Mouse (Mus musculus) embryonic facial prominence, embryonic 11.5 days (tissue): ENCODE measurements at regions not wholly inside any gene's neighbourhood (a gene's known extent, or its start where the extent isn't known, plus 50 kb on each side); places are given as distances from the start of the nearest gene placed in this dataset.

ENCODE experiments used
- ATAC-seq: fragments of 200-750 bp; cut with Nextera tagmentation; replicated peaks from 2 replicates; pipeline ENCODE4 v1.8.0; 2017; ENCODE audit warnings: low read depth; ENCODE audit not compliant: insufficient number of reproducible peaks, low FRiP score, low TSS enrichment
- DNase-seq: peaks from one replicate; pipeline ENCODE4 v3.0.0-alpha.2; 2015; ENCODE audit warnings: low spot score
- H3K27ac ChIP-seq: fragments of 300-500 bp; sonication (generic); replicated peaks from 2 replicates; pipeline ENCODE4 v1.5.1; 2014; ENCODE audit warnings: mild to moderate bottlenecking, low read depth, low read length, control low read depth
- H3K27me3 ChIP-seq: fragments of 300-500 bp; sonication (generic); 2 replicates; pipeline ENCODE4 v1.6.1; 2014; ENCODE audit warnings: mild to moderate bottlenecking, low read length, moderate library complexity, mixed read lengths; ENCODE audit not compliant: control insufficient read depth, insufficient read depth
- H3K36me3 ChIP-seq: fragments of 300-500 bp; sonication (generic); replicated peaks from 2 replicates; pipeline ENCODE4 v1.6.1; 2014; ENCODE audit warnings: low read depth, mild to moderate bottlenecking, low read length, moderate library complexity, mixed read lengths; ENCODE audit not compliant: control insufficient read depth, insufficient read depth
- H3K4me1 ChIP-seq: fragments of 300-500 bp; sonication (generic); 2 replicates; pipeline ENCODE4 v1.6.1; 2014; ENCODE audit warnings: low read length, mixed read lengths; ENCODE audit not compliant: control insufficient read depth, insufficient read depth
- H3K4me2 ChIP-seq: fragments of 300-500 bp; sonication (generic); 2 replicates; pipeline ENCODE4 v1.6.1; 2014; ENCODE audit warnings: low read depth, mild to moderate bottlenecking, control low read depth, low read length, moderate library complexity
- H3K4me3 ChIP-seq: fragments of 300-500 bp; sonication (generic); 2 replicates; pipeline ENCODE4 v1.5.1; 2014; ENCODE audit warnings: low read depth, low read length, control low read depth
- H3K9ac ChIP-seq: fragments of 300-500 bp; sonication (generic); replicated peaks from 2 replicates; pipeline ENCODE4 v1.6.1; 2014; ENCODE audit warnings: mild to moderate bottlenecking, control low read depth, low read length
- H3K9me3 ChIP-seq: fragments of 300-500 bp; sonication (generic); replicated peaks from 2 replicates; pipeline ENCODE4 v1.6.1; 2016; ENCODE audit warnings: mild to moderate bottlenecking, low read length, inconsistent platforms, mixed read lengths; ENCODE audit not compliant: control insufficient read depth
- WGBS: fragments of 180-500 bp; shearing (Covaris S2); extraction: QIAGEN DNeasy Blood & Tissue Kit; methylation state at CpG from one replicate; pipeline ENCODE4 v1.1.7; 2014; 5-methylcytosine and 5-hydroxymethylcytosine counted together

DNA sequence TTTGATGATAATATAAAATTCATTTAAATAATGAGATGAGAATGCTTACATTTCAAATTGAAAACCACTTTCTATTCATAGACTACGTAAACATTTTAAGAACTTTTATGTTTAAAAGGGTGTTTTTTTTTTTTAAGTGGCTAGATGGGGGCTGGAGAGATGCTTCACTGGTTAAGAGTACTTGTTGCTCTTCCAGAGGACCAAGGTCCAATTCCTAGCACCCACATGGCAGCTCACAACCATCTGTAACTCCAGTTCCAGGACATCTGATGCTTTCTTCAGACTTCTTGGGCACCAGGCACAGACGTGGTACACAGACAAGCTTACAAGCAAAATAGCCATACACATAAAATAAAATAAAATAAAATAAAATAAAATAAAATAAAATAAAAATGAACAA, 239.5 kb downstream of the Mef2c start:
- Histone ChIP-seq H3K4me3 (no peak overlapping the region), H3K27me3 (peaks cover 4% of the 10 kb centered on the region; the same call in 1 of the 2 replicates), H3K9me3 (no peaks in the 10 kb centered on the region), H3K9ac (no peak overlapping the region), H3K4me1 (no peaks in the 10 kb centered on the region), H3K36me3 (no peaks in the 10 kb centered on the region), H3K27ac (no peak overlapping the region), H3K4me2 (no peak overlapping the region)
- DNase-seq (no peak), ATAC-seq (no peak)
- 86% methylated on average over 2 of the region's 2 CpGs for WGBS

DNA sequence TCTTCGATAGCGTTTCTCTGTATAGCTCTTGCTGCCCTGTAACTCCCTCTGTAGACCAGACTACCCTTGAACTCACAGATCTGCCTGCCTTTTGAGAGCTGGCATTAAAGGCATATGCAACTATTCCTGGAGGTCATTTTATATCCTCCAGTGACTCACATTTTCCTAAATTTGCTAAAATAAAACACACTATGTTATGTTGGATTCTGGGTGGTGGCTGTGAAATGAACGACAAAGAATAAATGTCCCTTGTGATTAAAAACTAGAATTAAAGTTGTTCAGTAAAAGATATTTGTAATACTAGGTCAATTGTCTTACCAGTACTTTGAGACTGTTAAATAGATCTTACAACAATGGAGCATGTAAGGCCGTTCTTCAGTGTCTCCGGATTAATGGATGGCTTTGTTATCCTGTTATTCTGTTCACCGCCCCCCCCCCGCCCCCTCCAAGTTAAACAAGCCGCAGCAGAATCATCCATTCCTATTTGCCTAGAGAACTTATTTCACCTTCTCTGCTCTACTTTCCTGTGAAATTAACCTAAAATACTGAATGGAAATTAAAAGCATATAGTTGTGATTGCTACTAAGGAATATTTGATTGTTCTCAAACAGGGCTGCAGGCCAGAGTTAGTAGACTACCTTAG, 240.4 kb downstream of the Mef2c start:
- Histone ChIP-seq H3K9me3 (no peaks in the 10 kb centered on the region), H3K4me1 (no peaks in the 10 kb centered on the region), H3K36me3 (no peaks in the 10 kb centered on the region), H3K9ac (no peak overlapping the region), H3K27ac (no peak overlapping the region), H3K4me2 (peak overlapping the region; percentile 83; the same call in 1 of the 2 replicates), H3K27me3 (peaks cover 4% of the 10 kb centered on the region; the same call in 1 of the 2 replicates), H3K4me3 (no peak overlapping the region)
- DNase-seq (no peak), ATAC-seq (no peak)
- WGBS = 34% methylated on average over 6 of the region's 8 CpGs

DNA sequence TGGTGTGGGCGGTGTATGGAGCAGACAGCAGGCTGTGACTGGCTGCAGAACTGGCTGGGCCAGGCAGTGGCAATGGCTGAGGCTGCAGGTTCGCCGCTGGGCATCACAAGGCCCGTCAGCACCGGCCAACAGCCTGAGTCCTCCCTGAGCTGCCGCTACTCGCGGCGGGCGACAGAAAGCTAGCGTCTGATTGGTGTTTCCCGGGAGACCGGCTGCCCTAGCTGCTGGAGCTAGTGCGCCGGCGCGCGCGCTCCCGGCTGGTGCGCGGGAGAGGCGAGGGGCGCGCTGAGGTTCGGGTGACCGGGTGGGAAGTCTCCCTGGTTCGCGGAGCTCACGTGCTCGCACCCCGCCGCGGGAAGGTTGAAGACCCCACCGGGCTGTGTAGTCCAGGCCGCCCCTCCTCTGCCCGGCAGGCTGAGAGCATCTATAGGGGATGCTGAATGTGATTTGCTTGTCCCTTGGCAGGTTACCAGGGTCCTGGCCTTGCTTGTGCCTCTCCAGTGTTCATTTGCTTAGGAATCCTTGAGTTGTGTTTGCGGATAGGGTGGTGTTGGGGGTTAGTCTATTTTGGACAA, 241.2 kb downstream of the Mef2c start:
- no peaks in the 10 kb centered on the region for H3K4me1 ChIP-seq
- H3K27ac ChIP-seq = no peak overlapping the region
- WGBS = under 1% methylated on average over 36 of the region's 38 CpGs
- peak overlapping the region; percentile 83 for H3K4me2 ChIP-seq
- ATAC-seq (peak; percentile 94), DNase-seq (peak; percentile 89)
- no peaks in the 10 kb centered on the region for H3K27me3 ChIP-seq
- peak overlapping the region; percentile 46 for H3K4me3 ChIP-seq
- H3K9ac ChIP-seq = peak overlapping the region; percentile 65
- H3K36me3 ChIP-seq = no peaks in the 10 kb centered on the region
- no peaks in the 10 kb centered on the region for H3K9me3 ChIP-seq

DNA sequence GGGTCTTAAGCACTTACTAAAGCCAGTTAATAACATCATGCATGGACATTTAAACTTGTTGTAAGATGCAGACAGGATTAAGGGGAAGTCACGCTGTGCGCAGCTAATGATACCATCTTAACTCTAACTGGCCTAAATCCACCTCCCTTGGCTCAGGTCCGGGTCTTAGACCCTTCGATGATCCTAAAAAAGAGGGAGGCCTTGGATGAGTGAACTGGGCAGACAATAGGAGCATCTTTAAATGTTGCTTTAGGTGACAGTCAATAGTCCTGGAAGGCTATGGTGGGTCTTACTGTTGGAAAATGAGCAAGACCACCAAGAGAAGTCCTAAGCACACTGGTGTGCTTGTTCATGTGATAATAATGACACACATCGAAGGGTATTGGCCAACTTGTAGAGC, 242.1 kb downstream of the Mef2c start:
- no peaks in the 10 kb centered on the region for H3K36me3 ChIP-seq
- no peaks in the 10 kb centered on the region for H3K4me1 ChIP-seq
- no peak overlapping the region for H3K27ac ChIP-seq
- no peak overlapping the region for H3K4me3 ChIP-seq
- ATAC-seq (no peak), DNase-seq (no peak)
- no peak overlapping the region for H3K9ac ChIP-seq
- H3K27me3 ChIP-seq = no peaks in the 10 kb centered on the region
- no peaks in the 10 kb centered on the region for H3K9me3 ChIP-seq
- H3K4me2 ChIP-seq = no peak overlapping the region
- WGBS = 74% methylated on average over 5 of the region's 5 CpGs

DNA sequence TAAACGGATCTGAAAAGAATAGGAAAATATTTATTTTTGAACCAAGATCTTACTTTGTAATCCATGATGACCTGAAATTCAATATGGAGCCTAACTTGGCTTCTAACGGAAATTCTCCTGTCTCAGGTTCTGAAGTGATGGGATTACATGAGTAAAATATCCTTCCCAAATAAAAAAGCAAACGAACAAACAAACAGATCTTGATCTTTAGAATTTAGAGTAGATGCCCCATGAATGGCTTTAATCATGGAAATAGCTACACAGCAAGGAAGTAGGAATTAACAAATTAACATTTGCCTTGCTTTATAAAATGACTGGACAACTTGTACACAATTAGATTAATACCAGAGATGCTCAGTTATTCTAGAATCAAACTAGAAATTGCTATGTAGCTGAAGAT, 243.8 kb downstream of the Mef2c start:
- Histone ChIP-seq H3K9me3 (no peaks in the 10 kb centered on the region), H3K36me3 (no peaks in the 10 kb centered on the region), H3K9ac (no peak overlapping the region), H3K27me3 (no peaks in the 10 kb centered on the region), H3K27ac (no peak overlapping the region), H3K4me2 (no peak overlapping the region), H3K4me3 (no peak overlapping the region), H3K4me1 (no peaks in the 10 kb centered on the region)
- WGBS = 72% methylated on average over 3 of the region's 3 CpGs
- no peak for DNase-seq
- no peak for ATAC-seq

DNA sequence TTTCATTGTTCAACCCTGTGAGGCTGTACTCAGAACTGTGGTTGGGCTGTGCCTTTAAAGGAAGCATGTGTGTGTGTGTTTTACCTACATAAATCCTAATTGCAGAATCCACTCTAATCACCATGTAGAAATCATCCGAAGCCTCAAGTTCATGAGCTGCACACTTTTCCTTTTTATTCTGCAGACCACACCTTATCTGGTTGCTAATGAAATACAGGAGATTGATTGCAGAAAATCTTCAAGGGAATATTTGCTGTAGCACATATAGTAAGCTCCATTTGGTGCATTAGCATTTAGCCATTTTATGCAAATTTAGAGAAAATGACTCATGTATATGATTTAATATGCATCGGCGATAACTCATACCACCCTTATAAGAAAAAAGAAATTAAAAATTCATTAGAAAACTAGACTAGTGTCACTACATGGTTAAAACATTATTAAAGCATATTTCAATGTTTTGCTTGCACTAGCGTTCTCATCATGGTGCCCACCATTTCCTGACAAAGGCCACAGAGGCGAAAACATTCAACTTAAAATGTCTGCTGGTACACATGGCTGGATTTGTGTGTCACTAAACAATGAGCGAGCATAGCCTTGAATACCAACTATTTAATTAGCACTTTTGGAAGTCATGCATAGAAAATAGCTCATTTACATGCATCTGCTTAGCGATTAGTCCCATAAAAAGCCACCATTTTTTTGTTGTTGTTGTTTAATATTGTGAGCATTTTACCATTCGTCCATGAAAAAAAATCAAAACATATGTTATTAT, 245.7 kb downstream of the Mef2c start:
- H3K27ac ChIP-seq = no peak overlapping the region
- no peak for DNase-seq
- WGBS = 78% methylated on average over 8 of the region's 8 CpGs

DNA sequence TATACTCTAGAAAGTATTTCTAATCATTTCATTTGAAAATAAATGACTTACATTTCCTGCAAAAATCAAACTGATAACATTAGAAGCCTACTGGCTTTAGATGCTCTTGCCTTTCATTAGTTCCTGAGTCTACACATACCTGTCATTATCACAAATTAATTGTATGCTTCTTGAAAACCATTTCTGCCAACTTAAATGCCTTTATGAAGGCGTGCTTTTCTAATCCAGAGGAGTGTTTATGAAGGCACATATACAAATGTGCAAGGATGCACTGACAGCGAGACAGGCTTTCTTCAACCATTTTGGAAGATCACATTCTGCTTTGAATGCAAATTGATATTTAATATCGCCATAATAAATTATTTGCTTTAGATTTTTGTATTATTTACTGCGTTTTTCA, 246.6 kb downstream of the Mef2c start:
- ATAC-seq = no peak
- Histone ChIP-seq H3K4me1 (no peaks in the 10 kb centered on the region), H3K9ac (no peak overlapping the region), H3K4me2 (no peak overlapping the region), H3K36me3 (no peaks in the 10 kb centered on the region), H3K27me3 (no peaks in the 10 kb centered on the region), H3K4me3 (no peak overlapping the region), H3K9me3 (no peaks in the 10 kb centered on the region), H3K27ac (no peak overlapping the region)
- 70% methylated on average over 4 of the region's 4 CpGs for WGBS
- DNase-seq = no peak

More for the DNA sequence above, 245.7 kb downstream of the Mef2c start:
- H3K27me3 ChIP-seq = no peaks in the 10 kb centered on the region
- no peak overlapping the region for H3K4me2 ChIP-seq
- ATAC-seq = no peak
- H3K4me1 ChIP-seq = no peaks in the 10 kb centered on the region
- no peaks in the 10 kb centered on the region for H3K36me3 ChIP-seq
- H3K9me3 ChIP-seq = no peaks in the 10 kb centered on the region
- H3K4me3 ChIP-seq = no peak overlapping the region
- H3K9ac ChIP-seq = no peak overlapping the region
